Mouse (Mus musculus) kidney, adult 2 months (tissue): ENCODE data around the gene Hddc3. TPM values are rescaled to one million over a fixed set of nuclear protein-coding genes. Genes with fewer than 3 reads are reported as not detected.

Source experiments
- DNase-seq: peaks from one replicate; pipeline ENCODE4 v3.0.0; 2021
- H3K27ac ChIP-seq: fragments of 200-500 bp; 2 replicates; pipeline ENCODE4 v1.5.1; 2012; ENCODE audit warnings: low read depth, low read length, control low read depth, inconsistent platforms; ENCODE audit not compliant: insufficient read depth
- H3K27me3 ChIP-seq: fragments of 200-500 bp; replicated peaks from 2 replicates; pipeline ENCODE4 v1.6.1; 2012; ENCODE audit warnings: mild to moderate bottlenecking, moderate library complexity, low read length, inconsistent platforms; ENCODE audit not compliant: control insufficient read depth, insufficient read depth
- H3K36me3 ChIP-seq: fragments of 200-500 bp; 2 replicates; pipeline ENCODE4 v1.6.1; 2012; ENCODE audit warnings: mild to moderate bottlenecking, moderate library complexity, low read length, inconsistent platforms; ENCODE audit not compliant: control insufficient read depth, insufficient read depth
- H3K4me1 ChIP-seq: fragments of 200-500 bp; 2 replicates; pipeline ENCODE4 v1.6.1; 2011; ENCODE audit warnings: low read length; ENCODE audit not compliant: control insufficient read depth, insufficient read depth
- H3K4me3 ChIP-seq: fragments of 200-500 bp; 2 replicates; pipeline ENCODE4 v1.5.1; 2011; ENCODE audit warnings: mild to moderate bottlenecking, low read depth, low read length, control low read depth; ENCODE audit not compliant: insufficient read depth
- CTCF ChIP-seq: fragments of 200-500 bp; conservative IDR thresholded peaks from 2 replicates; pipeline ENCODE4 v1.5.1; 2011; ENCODE audit warnings: low read depth, mild to moderate bottlenecking, control low read depth, low read length, moderate library complexity, mixed read lengths; ENCODE audit not compliant: insufficient read depth, insufficient read length
- POLR2A ChIP-seq: fragments of 200-500 bp; IDR thresholded peaks from one replicate; pipeline ENCODE4 v1.6.1; 2011; ENCODE audit warnings: low read depth, low read length, control low read depth
- WGBS: fragments of 180-500 bp; shearing (Covaris S2); methylation state at CpG from one replicate; pipeline ENCODE4 v1.1.7; 2018; 5-methylcytosine and 5-hydroxymethylcytosine counted together
- polyA plus RNA-seq: library from polyadenylated mRNA; depleted of rRNA; stranded (reverse); fragments of >200 nt; gene quantifications from 2 replicates; pipeline ENCODE4 v1.2.3, GENCODE M21; 2012; rRNA removed

Gene Hddc3
- polyA plus RNA-seq: 66.3 and 86.4 TPM in 2 replicates

DNA sequence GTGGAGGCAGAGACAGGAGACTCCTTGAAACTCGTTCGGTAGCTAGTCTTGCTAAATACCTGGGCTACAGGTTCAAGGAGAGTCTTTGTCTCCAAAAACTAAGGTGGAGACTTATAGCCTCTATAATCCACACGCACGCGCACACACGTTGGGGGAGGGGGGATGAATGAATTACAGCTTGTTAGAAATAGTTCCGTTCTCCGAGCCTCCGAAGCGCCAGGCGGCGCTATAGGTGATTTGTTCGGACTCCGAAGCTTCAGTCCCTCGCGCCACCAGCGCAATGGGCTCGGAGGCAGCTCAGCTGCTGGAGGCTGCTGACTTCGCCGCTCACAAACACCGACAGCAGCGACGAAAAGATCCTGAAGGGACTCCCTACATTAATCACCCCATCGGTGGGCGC is at the start of gene Hddc3:
Gene Hddc3 (plus strand): TSS at position 247 of the 400 bp plus-strand sequence.
- DNase-seq: peak; percentile 96
- H3K4me3 ChIP-seq: peak within 1 kb of the TSS; percentile 71
- TF ChIP-seq POLR2A (peak; percentile 77), CTCF (peak; percentile 81)
- 2% methylated on average over 25 of the region's 25 CpGs for WGBS
- peaks cover 13% of the 10 kb centered on the region for H3K4me1 ChIP-seq
- H3K36me3 ChIP-seq: no peaks in the 10 kb centered on the region
- H3K27me3 ChIP-seq: no peaks in the 10 kb centered on the region
- H3K27ac ChIP-seq: peak within 1 kb of the TSS; percentile 11

DNA sequence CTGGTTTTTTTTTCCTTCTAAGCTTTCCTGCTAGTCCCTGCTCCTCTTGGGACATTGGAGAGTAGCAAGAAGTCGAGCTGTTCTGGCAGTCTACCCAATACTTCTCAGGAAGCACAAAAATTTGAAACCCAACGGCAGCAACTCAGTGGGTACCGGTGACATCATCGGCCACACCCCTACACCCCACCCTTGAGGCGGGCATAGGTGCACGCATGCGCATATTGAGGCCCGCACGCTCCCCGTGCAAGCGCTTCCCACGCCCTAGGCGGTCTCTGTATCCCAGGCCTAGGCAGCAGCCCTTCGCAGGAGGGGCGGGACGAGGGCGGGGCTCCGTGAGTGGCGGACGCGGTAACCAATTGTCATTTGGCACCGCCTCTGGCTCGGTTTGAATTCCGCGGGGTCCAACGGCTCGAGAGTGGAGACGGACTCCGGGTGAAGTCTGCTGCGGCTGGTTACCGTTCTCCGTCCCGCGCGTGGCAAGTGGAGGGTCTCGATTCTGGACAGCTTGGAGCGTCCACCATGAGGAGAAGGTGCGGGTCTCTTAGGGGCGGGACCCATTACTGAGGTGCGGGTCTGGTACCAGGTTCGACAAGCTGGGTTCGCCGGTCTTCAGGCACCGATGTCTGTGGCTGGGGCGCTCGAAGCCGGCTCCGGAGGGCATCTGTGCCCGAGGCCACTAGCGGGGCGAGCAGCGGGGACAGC is 48.7 kb upstream of the Hddc3 start, which contains the start of gene Prc1:
Gene Prc1 (plus strand): TSS at position 389 of the 702 bp plus-strand sequence.
- Histone ChIP-seq H3K27ac (no peak within 1 kb of the TSS), H3K36me3 (no peaks in the 10 kb centered on the region), H3K27me3 (no peaks in the 10 kb centered on the region), H3K4me1 (no peaks in the 10 kb centered on the region), H3K4me3 (peak within 1 kb of the TSS; percentile 54)
- peak; percentile 99 for DNase-seq
- TF ChIP-seq POLR2A (no peak), CTCF (no peak)
- WGBS: under 1% methylated on average over 52 of the region's 52 CpGs

GRCm38 (mm10) chr7:80294764-80295648 is 47.9 kb upstream of the Hddc3 start:
- H3K27me3 ChIP-seq: no peaks in the 10 kb centered on the region
- H3K36me3 ChIP-seq: no peaks in the 10 kb centered on the region
- H3K4me1 ChIP-seq: no peaks in the 10 kb centered on the region
- H3K4me3 ChIP-seq: peak overlapping the region; percentile 54
- whole genome bisulfite sequencing: 8% methylated on average over 37 of the region's 37 CpGs
- TF ChIP-seq CTCF: no peak
- no peak for TF ChIP-seq POLR2A
- H3K27ac ChIP-seq: no peak overlapping the region
- DNase-seq: no peak

GRCm38 (mm10) chr7:80296462-80296861 is 46.4 kb upstream of the Hddc3 start:
- H3K27me3 ChIP-seq: no peaks in the 10 kb centered on the region
- no peak overlapping the region for H3K27ac ChIP-seq
- no peaks in the 10 kb centered on the region for H3K36me3 ChIP-seq
- no peak for TF ChIP-seq POLR2A
- no peak for TF ChIP-seq CTCF
- DNase-seq: no peak
- no peaks in the 10 kb centered on the region for H3K4me1 ChIP-seq
- 92% methylated on average over 6 of the region's 6 CpGs for WGBS
- H3K4me3 ChIP-seq: no peak overlapping the region

DNA sequence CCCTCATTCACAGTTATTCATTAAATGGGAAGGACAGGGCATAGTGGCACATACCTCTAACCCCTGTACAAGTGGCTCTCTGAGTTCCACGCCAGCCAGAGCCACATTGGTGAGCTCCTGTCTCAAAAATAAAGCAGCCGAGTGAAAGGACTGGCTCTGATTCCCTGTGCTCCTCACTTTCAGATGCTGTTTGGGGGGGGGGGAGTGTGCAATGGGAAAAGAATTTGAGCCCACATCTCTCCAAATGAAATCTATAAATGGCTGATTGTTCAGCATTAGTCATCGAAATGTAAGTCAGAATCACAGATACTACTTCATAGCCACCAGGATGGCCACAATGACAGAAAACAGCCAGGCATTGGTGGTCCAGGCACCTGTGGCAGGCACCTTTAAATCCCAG is 45.9 kb upstream of the Hddc3 start:
- Histone ChIP-seq H3K36me3 (no peaks in the 10 kb centered on the region), H3K27ac (no peak overlapping the region), H3K4me3 (no peak overlapping the region), H3K4me1 (no peaks in the 10 kb centered on the region), H3K27me3 (no peaks in the 10 kb centered on the region)
- 82% methylated on average over 3 of the region's 3 CpGs for WGBS
- TF ChIP-seq CTCF: no peak
- TF ChIP-seq POLR2A: no peak
- DNase-seq: no peak

DNA sequence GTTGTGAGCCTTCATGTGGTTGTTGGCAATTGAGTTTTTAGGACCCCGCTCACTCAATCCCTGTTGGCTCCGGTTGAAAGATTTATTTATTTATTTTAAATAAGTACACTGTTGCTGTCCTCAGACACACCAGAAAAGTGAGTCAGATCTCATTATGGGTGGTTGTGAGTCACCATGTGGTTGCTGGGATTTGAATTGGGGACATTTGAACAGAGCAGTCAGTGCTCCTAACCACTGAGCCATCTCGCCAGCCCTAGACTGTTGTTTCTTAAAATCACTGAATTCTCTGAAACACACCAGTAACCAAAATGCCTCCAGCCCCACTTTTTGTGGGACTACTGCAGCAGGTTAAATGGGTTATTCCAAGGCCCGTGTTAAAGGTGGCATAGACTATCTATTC is 44.1 kb upstream of the Hddc3 start:
- WGBS: 91% methylated on average over 4 of the region's 4 CpGs
- Histone ChIP-seq H3K4me3 (no peak overlapping the region), H3K27ac (no peak overlapping the region), H3K27me3 (no peaks in the 10 kb centered on the region), H3K36me3 (no peaks in the 10 kb centered on the region), H3K4me1 (no peaks in the 10 kb centered on the region)
- DNase-seq: no peak
- no peak for TF ChIP-seq CTCF
- no peak for TF ChIP-seq POLR2A

DNA sequence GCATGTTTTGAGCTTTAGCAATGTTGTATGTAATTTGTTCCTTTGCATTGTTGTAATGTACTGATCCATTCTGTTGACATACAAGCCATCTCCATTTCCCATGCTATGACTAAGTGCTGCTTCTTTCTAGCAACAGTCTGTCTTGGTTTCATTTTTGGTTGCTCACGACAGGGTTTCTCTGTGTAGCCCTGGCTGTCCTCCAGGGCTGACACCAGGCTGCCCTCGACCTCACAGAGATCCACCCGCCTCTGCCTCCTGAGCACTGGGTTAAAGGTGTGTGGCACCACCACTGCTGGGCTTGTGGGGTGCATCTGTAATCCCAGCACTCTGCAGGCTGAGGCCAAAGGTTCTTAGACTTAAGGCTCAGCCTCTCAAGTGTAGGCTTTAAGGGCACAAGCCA is 43.3 kb upstream of the Hddc3 start:
- H3K4me1 ChIP-seq: no peaks in the 10 kb centered on the region
- no peaks in the 10 kb centered on the region for H3K36me3 ChIP-seq
- TF ChIP-seq POLR2A (no peak), CTCF (no peak)
- H3K27me3 ChIP-seq: no peaks in the 10 kb centered on the region
- DNase-seq: no peak
- H3K4me3 ChIP-seq: no peak overlapping the region
- no peak overlapping the region for H3K27ac ChIP-seq
- WGBS: 80% methylated on average over 3 of the region's 3 CpGs
